Mouse (Mus musculus): Measurements from ENCODE around the gene Rsl24d1. TPM values are rescaled to one million over a fixed set of nuclear protein-coding genes. Genes with fewer than 3 reads are reported as not detected.
"Not testable (repeated sequence)": the region's sequence is repeated elsewhere in the genome, so short reads cannot be mapped to it uniquely, and the experiment has no call there.

Rsl24d1 gene
- polyA plus RNA-seq, 1 experiment from 2014 or later, result 153 TPM

DNA sequence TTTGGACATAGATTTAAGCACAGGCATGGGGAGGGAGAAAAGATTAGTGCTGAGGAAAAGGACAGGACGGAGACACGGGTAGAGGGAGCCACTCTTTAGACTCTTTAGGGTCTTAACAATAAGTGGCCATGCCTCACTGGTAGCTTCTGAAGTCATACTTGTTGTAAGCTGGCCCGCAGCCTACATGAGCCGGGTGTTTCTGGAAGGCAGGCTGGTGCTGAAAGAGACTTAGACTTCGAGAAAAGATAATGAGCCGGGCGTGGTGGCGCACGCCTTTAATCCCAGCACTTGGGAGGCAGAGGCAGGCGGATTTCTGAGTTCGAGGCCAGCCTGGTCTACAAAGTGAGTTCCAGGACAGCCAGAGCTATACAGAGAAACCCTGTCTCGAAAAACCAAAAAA lies 33.9 kb upstream of the Rsl24d1 start:
- ATAC-seq (replicated peaks; ENCODE audit: low FRiP score); H3K4me1 ChIP-seq (replicated peaks; ENCODE audit: control insufficient read depth, insufficient read depth, low read length); H3K36me3 ChIP-seq (ENCODE audit: control insufficient read depth, insufficient read depth, low read length); H3K27me3 ChIP-seq (ENCODE audit: control insufficient read depth, insufficient read depth, low read length); H3K9ac ChIP-seq (ENCODE audit: low read length); H3K4me3 ChIP-seq (ENCODE audit: low read depth, low read length); H3K27ac ChIP-seq (ENCODE audit: low read depth, low read length); H3K9me3 ChIP-seq (ENCODE audit: control insufficient read depth, low read length); DNase-seq (ENCODE audit: low spot score); H3K4me2 ChIP-seq (ENCODE audit: low read depth, low read length, severe bottlenecking): not testable (repeated sequence)
- 87% methylated on average over 10 of the region's 12 CpGs for WGBS

DNA sequence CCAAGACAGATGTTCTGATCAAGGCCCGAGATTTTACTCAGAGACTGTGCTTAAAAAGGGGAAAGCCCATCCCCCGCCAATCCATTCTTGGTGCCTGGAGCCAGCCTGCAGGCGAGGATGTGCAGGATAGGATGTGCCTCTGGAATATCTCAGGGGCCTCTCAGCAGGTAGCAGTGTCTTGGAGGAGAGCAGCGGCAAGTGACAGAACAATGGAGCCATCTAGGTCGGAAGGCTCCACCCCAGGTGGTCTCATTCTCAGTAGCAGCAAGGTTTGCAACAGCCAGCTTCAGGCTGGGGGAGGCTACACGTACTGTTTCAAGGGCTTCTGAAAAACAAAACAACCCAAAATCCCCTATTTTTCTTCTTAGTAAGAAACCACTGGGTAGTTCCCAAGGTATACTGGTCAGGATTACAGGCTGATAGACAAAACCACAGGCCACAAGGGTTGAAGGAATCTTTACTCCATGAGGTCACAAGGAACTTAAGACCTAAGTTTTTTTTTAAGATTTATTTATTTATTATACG lies 33.4 kb upstream of the Rsl24d1 start:
- WGBS, result 36% methylated on average over 7 of the region's 7 CpGs
- Histone ChIP-seq H3K4me2 (ENCODE audit: low read depth, low read length, severe bottlenecking) (no peak overlapping the region), H3K4me1 (replicated peaks; ENCODE audit: control insufficient read depth, insufficient read depth, low read length) (no peaks in the 10 kb centered on the region), H3K36me3 (ENCODE audit: control insufficient read depth, insufficient read depth, low read length) (no peaks in the 10 kb centered on the region), H3K4me3 (ENCODE audit: low read depth, low read length) (no peak overlapping the region), H3K27ac (ENCODE audit: low read depth, low read length) (no peak overlapping the region), H3K9ac (ENCODE audit: low read length) (no peak overlapping the region), H3K9me3 (ENCODE audit: control insufficient read depth, low read length) (no peaks in the 10 kb centered on the region), H3K27me3 (ENCODE audit: control insufficient read depth, insufficient read depth, low read length) (no peaks in the 10 kb centered on the region)
- ATAC-seq (replicated peaks; ENCODE audit: low FRiP score), result no peak
- no peak for DNase-seq (ENCODE audit: low spot score)

DNA sequence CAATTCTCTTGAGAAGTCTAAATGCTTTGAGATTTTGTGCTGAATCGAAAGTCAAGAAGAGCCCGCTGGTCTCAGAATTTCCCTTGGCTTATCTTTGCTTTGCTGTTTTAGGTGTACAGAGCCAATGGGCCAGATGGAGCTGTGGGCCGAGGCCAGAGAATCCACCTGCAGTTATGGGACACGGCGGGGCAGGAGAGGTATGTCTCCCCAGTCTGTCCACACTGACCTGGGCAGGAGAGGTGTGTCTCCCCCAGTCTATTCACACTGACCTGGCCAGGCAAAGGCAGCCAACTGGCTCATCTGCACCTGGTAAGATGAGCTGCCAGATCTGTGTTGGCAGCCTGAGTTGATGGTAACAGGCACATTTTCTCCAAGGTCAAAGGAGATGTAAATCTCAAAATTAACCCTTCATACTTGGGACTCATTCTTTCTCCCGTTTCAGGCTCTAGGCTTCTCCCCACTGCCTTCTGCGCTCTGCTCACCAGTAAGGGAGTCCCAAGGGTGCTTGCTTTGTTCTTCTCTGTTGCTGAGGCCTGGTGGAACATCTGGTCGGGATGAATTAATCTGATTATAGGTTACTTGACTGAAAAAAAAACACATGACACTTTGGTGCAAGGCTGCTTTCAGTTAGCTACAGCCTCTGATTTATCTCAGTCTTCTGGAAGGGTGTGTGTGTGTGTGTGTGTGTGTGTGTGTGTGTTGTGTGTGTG lies 30.8 kb upstream of the Rsl24d1 start:
- no peak for DNase-seq (ENCODE audit: low spot score)
- no peak overlapping the region for H3K4me3 ChIP-seq (ENCODE audit: low read depth, low read length)
- no peaks in the 10 kb centered on the region for H3K9me3 ChIP-seq (ENCODE audit: control insufficient read depth, low read length)
- no peak overlapping the region for H3K4me2 ChIP-seq (ENCODE audit: low read depth, low read length, severe bottlenecking)
- no peak overlapping the region for H3K27ac ChIP-seq (ENCODE audit: low read depth, low read length)
- H3K9ac ChIP-seq (ENCODE audit: low read length), result no peak overlapping the region
- ATAC-seq (replicated peaks; ENCODE audit: low FRiP score), result no peak
- H3K4me1 ChIP-seq (replicated peaks; ENCODE audit: control insufficient read depth, insufficient read depth, low read length), result no peaks in the 10 kb centered on the region
- H3K27me3 ChIP-seq (ENCODE audit: control insufficient read depth, insufficient read depth, low read length), result no peaks in the 10 kb centered on the region
- H3K36me3 ChIP-seq (ENCODE audit: control insufficient read depth, insufficient read depth, low read length), result no peaks in the 10 kb centered on the region
- 84% methylated on average over 8 of the region's 8 CpGs for WGBS

DNA sequence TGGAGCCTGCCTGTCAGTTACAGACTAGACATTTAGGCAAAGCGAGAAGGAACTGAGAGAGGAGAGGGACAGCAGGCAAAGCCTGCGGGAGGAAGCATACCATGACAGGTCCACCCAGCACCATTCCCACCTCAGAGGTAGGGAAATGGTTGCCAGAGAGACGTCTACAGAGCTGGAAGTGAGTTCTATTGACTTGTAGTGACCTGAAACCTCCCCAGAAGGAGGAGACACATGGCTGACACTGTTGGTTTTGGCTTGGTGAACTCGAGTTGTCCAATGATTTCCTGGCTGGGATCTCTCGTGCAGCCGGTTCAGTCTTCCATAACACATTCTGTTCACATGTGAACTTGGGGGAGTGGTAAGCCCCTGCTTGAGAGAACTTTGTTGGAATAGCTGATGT lies 29.3 kb upstream of the Rsl24d1 start:
- whole genome bisulfite sequencing, result 74% methylated on average over 6 of the region's 6 CpGs
- Histone ChIP-seq H3K27ac (ENCODE audit: low read depth, low read length) (no peak overlapping the region), H3K36me3 (ENCODE audit: control insufficient read depth, insufficient read depth, low read length) (no peaks in the 10 kb centered on the region), H3K9ac (ENCODE audit: low read length) (no peak overlapping the region), H3K9me3 (ENCODE audit: control insufficient read depth, low read length) (no peaks in the 10 kb centered on the region), H3K4me1 (replicated peaks; ENCODE audit: control insufficient read depth, insufficient read depth, low read length) (no peaks in the 10 kb centered on the region), H3K4me2 (ENCODE audit: low read depth, low read length, severe bottlenecking) (no peak overlapping the region), H3K27me3 (ENCODE audit: control insufficient read depth, insufficient read depth, low read length) (no peaks in the 10 kb centered on the region), H3K4me3 (ENCODE audit: low read depth, low read length) (no peak overlapping the region)
- ATAC-seq (replicated peaks; ENCODE audit: low FRiP score) (no peak), DNase-seq (ENCODE audit: low spot score) (no peak)

DNA sequence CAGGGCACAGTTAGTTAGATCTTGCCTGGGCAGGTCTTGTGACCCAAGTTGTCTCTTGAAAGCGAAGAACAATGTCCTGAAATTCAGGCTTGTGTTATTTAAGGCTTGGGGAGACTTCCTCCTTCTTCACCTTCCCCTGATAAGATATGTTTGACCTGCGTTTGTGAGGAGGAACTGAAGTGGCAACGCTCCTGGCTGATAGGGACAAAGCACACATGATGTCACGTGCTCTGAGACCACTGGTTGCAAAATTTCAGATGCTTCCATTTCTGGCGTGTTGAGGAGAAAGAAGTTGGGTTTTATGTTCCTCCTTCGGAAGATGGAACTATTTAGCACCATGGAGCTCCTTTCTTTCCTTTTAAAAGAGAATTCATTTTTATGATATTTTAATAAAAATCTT lies 27.4 kb upstream of the Rsl24d1 start:
- Histone ChIP-seq H3K4me2 (ENCODE audit: low read depth, low read length, severe bottlenecking) (no peak overlapping the region), H3K36me3 (ENCODE audit: control insufficient read depth, insufficient read depth, low read length) (no peaks in the 10 kb centered on the region), H3K4me1 (replicated peaks; ENCODE audit: control insufficient read depth, insufficient read depth, low read length) (no peaks in the 10 kb centered on the region), H3K9me3 (ENCODE audit: control insufficient read depth, low read length) (no peaks in the 10 kb centered on the region), H3K27ac (ENCODE audit: low read depth, low read length) (no peak overlapping the region), H3K4me3 (ENCODE audit: low read depth, low read length) (no peak overlapping the region), H3K27me3 (ENCODE audit: control insufficient read depth, insufficient read depth, low read length) (no peaks in the 10 kb centered on the region), H3K9ac (ENCODE audit: low read length) (no peak overlapping the region)
- WGBS, result 81% methylated on average over 6 of the region's 6 CpGs
- no peak for DNase-seq (ENCODE audit: low spot score)
- ATAC-seq (replicated peaks; ENCODE audit: low FRiP score), result no peak

DNA sequence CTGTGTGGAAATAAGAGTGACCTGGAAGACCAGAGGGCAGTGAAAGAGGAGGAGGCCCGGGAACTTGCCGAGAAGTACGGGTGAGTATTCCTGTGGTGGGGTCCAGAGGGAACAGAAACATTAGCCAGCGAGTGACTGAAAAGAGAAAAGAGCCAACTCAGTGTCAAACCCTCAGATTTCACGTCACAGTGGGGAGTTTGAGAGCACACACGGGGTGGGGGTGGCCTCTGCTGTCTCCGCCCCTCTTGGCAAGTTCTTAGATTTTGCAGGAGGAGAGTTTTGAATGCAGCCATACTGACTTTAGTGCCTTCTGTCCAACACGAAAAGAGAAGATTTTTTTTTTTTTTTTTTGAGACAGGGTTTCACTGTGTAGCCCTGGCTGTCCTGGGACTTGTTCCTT lies 26.1 kb upstream of the Rsl24d1 start:
- ATAC-seq (replicated peaks; ENCODE audit: low FRiP score) (no peak), DNase-seq (ENCODE audit: low spot score) (no peak)
- Histone ChIP-seq H3K9ac (ENCODE audit: low read length) (no peak overlapping the region), H3K27ac (ENCODE audit: low read depth, low read length) (no peak overlapping the region), H3K4me3 (ENCODE audit: low read depth, low read length) (no peak overlapping the region), H3K9me3 (ENCODE audit: control insufficient read depth, low read length) (no peaks in the 10 kb centered on the region), H3K27me3 (ENCODE audit: control insufficient read depth, insufficient read depth, low read length) (no peaks in the 10 kb centered on the region), H3K36me3 (ENCODE audit: control insufficient read depth, insufficient read depth, low read length) (no peaks in the 10 kb centered on the region), H3K4me1 (replicated peaks; ENCODE audit: control insufficient read depth, insufficient read depth, low read length) (no peaks in the 10 kb centered on the region), H3K4me2 (ENCODE audit: low read depth, low read length, severe bottlenecking) (no peak overlapping the region; the same call in 1 of the 2 replicates)
- WGBS, result 68% methylated on average over 8 of the region's 8 CpGs

DNA sequence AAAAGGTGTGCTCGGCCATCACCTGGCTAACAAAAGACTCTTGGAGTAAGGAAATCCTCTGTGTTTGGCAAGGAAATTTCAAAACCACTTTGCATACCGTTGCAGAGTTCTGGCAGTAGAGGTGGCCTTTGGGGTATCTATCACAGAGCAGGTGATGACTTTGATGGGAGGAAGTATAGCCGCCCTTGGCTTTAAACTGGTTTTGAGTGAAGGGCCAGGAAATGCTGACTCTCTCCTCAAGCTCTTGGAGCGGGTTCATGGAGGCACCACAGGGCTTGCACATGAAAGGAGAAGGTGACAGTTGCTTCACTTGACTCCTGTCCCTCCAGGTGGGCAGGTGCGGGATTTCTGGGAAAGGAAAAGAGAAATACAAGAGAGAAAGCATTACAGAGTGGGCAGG lies 25.6 kb upstream of the Rsl24d1 start:
- 79% methylated on average over 5 of the region's 5 CpGs for WGBS
- Histone ChIP-seq H3K9ac (ENCODE audit: low read length) (no peak overlapping the region), H3K36me3 (ENCODE audit: control insufficient read depth, insufficient read depth, low read length) (no peaks in the 10 kb centered on the region), H3K27me3 (ENCODE audit: control insufficient read depth, insufficient read depth, low read length) (no peaks in the 10 kb centered on the region), H3K4me3 (ENCODE audit: low read depth, low read length) (no peak overlapping the region), H3K4me2 (ENCODE audit: low read depth, low read length, severe bottlenecking) (no peak overlapping the region), H3K9me3 (ENCODE audit: control insufficient read depth, low read length) (no peaks in the 10 kb centered on the region), H3K4me1 (replicated peaks; ENCODE audit: control insufficient read depth, insufficient read depth, low read length) (no peaks in the 10 kb centered on the region), H3K27ac (ENCODE audit: low read depth, low read length) (no peak overlapping the region)
- DNase-seq (ENCODE audit: low spot score) (no peak), ATAC-seq (replicated peaks; ENCODE audit: low FRiP score) (no peak)

DNA sequence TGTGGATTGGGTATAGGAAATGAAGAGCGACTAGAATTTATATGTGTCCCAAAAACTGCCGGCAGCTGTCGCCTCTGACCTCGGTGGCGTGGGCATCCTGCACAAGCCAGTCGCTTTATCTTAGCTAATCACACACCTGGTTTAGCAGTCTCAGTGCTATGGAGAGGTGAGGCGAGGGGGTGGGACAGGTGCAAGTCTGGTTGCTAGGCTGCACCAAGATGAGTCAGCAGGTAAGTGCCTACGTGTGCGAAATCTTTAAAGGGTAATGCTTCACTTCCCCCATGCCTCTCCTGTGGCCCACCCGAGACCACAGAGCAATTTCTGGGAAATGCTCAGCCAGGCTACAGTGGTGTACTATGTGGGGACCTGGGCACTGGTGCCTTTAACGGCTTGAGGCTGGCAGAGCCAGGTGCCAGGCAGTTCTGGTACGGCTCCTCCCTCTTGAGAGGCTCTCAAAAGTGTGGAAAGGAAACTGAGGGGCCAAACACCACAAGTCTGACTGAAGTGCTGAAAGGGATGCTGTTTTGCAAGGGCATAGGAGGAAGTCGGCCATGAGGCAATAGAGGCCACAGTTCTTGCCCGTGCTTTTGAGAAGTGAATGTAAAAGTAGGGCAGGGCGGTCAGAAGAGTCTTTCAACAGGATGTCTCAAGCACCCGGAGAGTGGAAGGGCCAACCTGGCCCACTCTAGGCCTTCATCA lies 23.9 kb upstream of the Rsl24d1 start:
- 83% methylated on average over 16 of the region's 16 CpGs for WGBS

DNA sequence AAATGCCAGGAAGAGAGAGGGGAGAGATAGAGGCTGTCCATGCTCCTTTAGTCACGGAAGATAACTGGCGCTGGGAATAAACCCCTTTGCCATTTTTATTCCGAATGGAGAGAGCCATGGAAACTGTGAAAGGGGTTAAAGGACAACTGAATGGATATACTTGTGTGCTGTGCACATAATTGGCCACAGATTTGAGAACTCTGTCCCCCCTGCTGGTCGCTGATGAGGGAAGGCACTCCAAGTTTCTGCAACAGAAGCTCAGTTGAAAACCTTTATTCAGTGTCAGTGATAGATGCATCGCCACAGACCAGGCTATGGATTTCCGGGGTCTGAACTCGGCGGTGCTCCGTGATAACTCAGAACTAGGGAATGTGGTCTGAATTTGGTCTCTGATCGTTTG lies 23.1 kb upstream of the Rsl24d1 start:
- DNase-seq (ENCODE audit: low spot score) (no peak), ATAC-seq (replicated peaks; ENCODE audit: low FRiP score) (no peak)
- WGBS, result 77% methylated on average over 10 of the region's 10 CpGs

More for the DNA sequence above, 23.9 kb upstream of the Rsl24d1 start:
- DNase-seq (ENCODE audit: low spot score) (no peak), ATAC-seq (replicated peaks; ENCODE audit: low FRiP score) (no peak)
- no peak overlapping the region for H3K27ac ChIP-seq (ENCODE audit: low read depth, low read length)
- H3K9ac ChIP-seq (ENCODE audit: low read length), result no peak overlapping the region
- no peaks in the 10 kb centered on the region for H3K27me3 ChIP-seq (ENCODE audit: control insufficient read depth, insufficient read depth, low read length)
- H3K36me3 ChIP-seq (ENCODE audit: control insufficient read depth, insufficient read depth, low read length), result no peaks in the 10 kb centered on the region
- no peak overlapping the region for H3K4me3 ChIP-seq (ENCODE audit: low read depth, low read length)
- no peaks in the 10 kb centered on the region for H3K9me3 ChIP-seq (ENCODE audit: control insufficient read depth, low read length)
- no peaks in the 10 kb centered on the region for H3K4me1 ChIP-seq (replicated peaks; ENCODE audit: control insufficient read depth, insufficient read depth, low read length)
- no peak overlapping the region for H3K4me2 ChIP-seq (ENCODE audit: low read depth, low read length, severe bottlenecking)

More for the DNA sequence above, 23.1 kb upstream of the Rsl24d1 start:
- H3K27me3 ChIP-seq (ENCODE audit: control insufficient read depth, insufficient read depth, low read length), result no peaks in the 10 kb centered on the region
- H3K4me2 ChIP-seq (ENCODE audit: low read depth, low read length, severe bottlenecking), result no peak overlapping the region
- no peak overlapping the region for H3K27ac ChIP-seq (ENCODE audit: low read depth, low read length)
- H3K4me3 ChIP-seq (ENCODE audit: low read depth, low read length), result no peak overlapping the region
- no peaks in the 10 kb centered on the region for H3K36me3 ChIP-seq (ENCODE audit: control insufficient read depth, insufficient read depth, low read length)
- no peaks in the 10 kb centered on the region for H3K4me1 ChIP-seq (replicated peaks; ENCODE audit: control insufficient read depth, insufficient read depth, low read length)
- H3K9ac ChIP-seq (ENCODE audit: low read length), result no peak overlapping the region
- no peaks in the 10 kb centered on the region for H3K9me3 ChIP-seq (ENCODE audit: control insufficient read depth, low read length)

Data from forebrain, embryonic 11.5 days (tissue).